Mouse (Mus musculus) right cerebral cortex, adult 18-20 months (tissue): ENCODE results near the gene Cbll1.
"Not testable (repeated sequence)": the region's sequence is repeated elsewhere in the genome, so short reads cannot be mapped to it uniquely, and the experiment has no call there.

ENCODE experiments used
- DNase-seq: peaks from one replicate; pipeline ENCODE4 v3.0.0; 2022; ENCODE audit warnings: mixed read lengths

The Cbll1 gene

GRCm38 (mm10) chr12:31486431-31486830, 13.0 kb downstream of the Cbll1 start:
- DNase-seq = no peak

- not testable (repeated sequence) for DNase-seq
These were observed 21.2 kb downstream of the Cbll1 start for GRCm38 (mm10) chr12:31478182-31478581.

- no peak for DNase-seq
These were observed 36.8 kb downstream of the Cbll1 start for GRCm38 (mm10) chr12:31462615-31463014.

- no peak for DNase-seq
These were observed 38.0 kb downstream of the Cbll1 start for GRCm38 (mm10) chr12:31461371-31461770.

DNA sequence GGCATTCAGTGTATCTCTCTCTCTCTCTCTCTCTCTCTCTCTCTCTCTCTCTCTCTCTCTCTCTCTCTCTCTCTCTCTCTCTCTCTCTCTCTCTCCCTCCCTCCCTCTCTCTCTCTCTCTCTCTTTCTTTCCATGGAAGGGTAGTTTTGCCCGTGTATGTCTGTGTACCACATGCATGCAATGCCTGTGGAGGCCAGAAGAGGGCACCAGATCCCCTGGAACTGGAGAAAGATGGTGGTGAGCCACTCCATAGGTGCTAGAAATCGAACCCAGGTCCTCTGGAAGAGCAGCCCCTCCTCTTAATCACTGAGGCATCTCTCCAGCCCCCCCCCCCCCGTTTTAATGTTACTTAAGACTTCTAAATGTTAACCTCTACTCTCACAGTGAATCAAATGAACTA, 39.1 kb downstream of the Cbll1 start:
- DNase-seq = not testable (repeated sequence)

- no peak for DNase-seq
These were observed 40.9 kb downstream of the Cbll1 start for GRCm38 (mm10) chr12:31458474-31458873.

DNA sequence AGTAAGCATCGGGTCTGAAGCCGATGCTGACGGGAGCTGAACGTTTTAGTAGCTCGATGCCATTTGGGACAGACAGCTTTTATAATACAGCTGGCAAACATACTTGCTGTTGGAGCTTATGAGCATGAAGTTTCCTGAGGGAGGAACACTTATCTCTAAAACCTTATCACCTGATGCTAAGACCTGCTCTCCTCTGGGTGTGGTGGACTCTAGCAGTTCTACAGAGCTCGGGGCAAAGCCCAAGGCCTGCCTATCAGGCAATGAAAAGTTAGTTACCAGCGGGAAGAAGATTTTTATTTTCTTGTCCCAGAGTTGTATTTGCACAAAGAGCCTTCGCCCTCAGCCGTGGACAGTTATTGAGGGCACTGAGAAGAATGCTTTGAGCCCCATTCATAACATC, 43.1 kb downstream of the Cbll1 start:
- DNase-seq = no peak

GRCm38 (mm10) chr12:31449341-31449740, 50.1 kb downstream of the Cbll1 start:
- no peak for DNase-seq

DNA sequence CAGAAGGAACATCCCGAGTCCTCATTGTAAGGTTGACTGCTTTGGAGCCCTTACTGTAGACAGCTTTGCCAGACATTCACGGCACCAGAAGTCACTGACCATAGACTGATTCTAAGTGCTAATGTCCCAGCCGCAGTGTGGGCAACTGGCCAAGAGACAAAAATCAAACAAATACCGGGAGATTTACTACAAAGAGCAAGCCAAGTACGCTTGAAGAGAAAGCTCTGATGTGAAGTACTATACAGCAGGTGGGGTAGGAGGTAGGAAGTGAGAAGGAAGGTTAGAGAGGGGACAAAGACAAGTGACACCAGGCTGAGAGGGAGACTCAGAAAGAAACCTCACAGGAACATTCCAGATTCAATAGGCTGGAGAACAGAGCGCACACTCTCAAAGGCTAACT, 54.6 kb downstream of the Cbll1 start:
- DNase-seq = no peak

DNA sequence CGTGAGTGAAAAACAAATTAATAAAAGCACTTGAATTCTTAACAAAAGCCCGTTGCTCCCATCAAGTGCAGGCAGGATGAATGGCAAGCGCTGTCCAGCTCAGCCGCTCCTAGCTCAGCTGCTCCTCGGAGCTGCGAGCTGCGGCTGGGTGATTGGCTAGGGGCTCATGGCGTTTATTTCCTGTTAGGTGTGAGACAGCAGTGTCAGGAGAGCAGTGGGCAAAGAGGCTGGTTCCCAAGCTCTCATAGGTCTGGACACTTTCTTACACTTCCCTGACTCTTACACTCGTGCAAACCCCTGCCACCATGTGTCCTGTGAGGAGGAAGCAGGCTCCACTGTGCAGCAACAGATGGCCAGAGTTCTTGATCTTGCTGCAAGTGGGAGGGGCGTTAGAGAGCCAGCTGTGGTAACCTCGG, 55.3 kb downstream of the Cbll1 start:
- no peak for DNase-seq

DNA sequence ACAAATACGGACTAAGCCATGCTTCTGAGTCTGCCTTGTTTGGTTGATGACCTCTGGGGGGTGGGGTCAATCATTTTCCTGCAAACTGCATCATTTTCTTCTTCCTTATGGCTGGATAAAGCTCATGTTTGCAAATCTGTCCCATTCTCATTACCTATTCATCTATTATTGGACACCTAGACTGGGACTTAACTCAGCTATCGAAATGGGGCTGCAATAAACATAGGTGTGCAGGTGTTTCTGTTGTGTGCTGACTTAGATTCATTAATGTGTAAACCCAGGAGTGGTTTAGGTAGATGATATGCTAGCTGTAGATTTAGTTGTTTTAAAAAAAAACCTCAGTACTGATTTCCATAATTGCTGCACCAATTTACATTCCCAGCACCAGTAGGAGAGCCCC, 59.8 kb downstream of the Cbll1 start:
- no peak for DNase-seq

DNA sequence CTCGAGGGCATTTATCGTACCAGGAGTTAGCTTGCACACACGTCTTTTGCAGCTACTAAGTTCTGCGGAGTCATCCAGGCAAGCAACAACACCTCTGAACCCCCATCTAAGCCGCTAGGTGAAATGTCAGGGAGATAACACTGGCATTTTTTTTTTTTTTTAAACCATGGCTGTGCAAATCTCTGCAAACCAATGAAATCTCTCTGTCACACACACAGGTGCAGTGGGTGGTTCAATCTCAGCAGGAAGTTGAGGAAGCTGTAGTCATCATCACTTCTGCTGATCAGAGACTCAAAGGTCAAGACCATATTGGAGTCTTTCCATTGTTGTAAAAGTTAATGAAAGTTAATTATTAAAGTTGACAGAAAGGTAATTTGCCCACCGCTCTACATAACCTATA, 61.6 kb downstream of the Cbll1 start:
- DNase-seq = no peak
